Mouse (Mus musculus) right cerebral cortex, postnatal 10 days (tissue): ENCODE data around the gene Kcnn3.

ENCODE experiments used
- DNase-seq, 2 experiments: peaks; one replicate each; pipeline ENCODE4 v3.0.0; 2021; ENCODE audit warnings: low spot score in 2 of 2

Kcnn3 gene

DNA sequence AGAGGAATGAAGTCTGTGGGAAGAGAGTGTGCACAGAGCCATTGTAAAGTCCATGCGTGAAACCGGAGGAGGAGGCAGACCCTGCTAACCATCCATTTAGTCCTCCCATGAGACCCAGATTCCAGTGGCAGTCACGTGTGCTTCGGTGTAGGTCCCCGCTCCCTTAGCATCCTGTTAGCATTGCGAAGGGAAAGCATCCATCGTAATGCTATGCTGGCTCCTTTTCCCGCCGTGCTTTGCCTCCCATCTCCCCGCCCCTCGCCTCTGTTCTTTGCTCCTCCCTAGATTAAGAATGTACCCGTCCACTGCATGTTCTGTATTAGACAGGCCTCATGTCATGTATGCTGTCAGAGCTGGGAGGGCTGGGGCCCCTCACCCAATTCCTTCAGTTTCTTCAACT is 144.8 kb downstream of the Kcnn3 start:
- no peak for DNase-seq

DNA sequence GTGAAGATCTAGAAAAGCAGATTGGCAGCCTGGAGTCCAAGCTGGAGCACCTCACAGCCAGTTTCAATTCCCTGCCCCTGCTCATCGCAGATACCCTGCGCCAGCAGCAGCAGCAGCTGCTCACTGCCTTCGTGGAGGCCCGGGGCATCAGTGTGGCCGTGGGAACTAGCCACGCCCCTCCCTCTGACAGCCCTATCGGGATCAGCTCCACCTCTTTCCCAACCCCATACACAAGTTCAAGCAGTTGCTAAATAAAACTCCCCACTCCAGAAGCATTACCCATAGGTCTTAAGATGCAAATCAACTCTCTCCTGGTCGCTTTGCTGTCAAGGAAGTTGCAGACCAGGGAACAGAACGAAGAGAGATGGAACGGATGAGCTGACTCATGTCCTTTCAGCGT is 147.2 kb downstream of the Kcnn3 start:
- DNase-seq = no peak

GRCm38 (mm10) chr3:89671334-89671733 is 151.4 kb downstream of the Kcnn3 start:
- DNase-seq = no peak

DNA sequence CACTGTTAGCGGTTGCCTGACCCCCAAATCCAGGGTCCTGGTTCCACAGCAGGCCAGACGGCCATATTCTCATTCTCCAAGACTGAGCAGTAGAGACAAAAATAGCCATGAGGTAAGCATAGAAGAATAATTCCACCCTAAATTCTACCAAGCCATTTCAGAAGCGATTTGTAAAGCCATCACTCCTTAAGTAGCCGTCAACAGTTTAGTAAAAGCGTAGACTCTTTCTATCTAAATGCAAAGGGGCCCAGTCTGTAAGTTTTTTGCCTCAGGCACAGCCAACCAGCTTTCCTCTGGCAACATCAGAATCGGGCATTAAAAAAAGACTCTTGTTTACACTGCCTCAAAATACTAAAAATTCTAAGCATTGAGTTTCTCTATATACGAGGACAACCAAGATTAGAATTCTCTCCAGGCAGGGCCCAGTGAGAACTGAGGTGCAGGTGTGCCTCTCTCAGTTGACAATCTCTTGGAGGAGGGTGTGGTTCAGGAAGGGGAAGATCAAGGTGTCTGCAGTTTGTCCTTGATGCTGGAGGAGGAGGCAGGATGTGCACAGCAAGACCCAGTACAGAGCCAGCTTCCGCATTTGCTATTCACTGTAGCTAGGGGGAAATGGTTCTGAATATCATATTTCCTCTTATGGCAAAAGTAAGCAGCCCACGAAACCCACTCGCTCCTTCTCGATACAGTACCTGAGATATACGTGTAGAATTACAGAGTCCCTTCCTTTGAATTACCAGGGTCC is 152.8 kb downstream of the Kcnn3 start:
- DNase-seq = no peak

DNA sequence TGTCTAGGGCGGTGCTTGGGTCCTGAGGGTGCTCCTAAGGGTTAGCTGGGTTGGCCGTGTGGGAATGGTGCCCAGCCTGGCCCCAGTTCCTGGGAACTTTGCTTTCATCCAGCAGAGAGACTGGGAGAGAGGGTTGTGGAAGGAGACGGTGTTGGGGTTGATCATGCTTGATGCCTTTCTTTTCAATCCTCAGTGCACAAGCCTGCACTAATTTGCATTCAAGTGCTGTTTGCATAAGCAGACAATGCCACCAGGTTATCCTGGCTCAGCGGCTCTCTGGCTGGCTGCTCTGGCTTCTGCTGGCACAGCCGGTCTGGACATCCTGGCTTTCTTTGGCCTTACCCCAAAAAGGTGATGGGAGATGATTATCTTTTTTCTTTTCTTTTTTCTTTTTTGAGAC is 157.7 kb downstream of the Kcnn3 start:
- no peak for DNase-seq

DNA sequence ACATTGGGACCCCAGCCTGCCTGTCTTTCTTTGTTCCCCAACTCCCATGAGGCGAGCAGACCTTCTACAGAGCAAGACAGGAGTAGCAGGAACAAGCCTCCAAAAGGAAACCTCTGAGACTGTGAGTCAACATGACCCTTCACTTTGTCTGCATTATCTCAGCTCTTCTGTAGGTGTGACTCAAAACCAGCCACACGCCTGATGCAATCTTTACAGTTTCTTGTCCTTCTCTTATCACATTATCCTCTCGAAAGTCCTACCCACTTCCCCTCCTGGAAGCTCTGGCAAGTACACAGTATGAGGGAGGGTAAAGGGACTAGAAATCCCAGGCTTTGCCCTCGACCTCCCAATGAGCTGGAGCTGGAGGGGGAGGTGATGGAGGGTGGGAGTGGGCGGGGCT is 166.1 kb downstream of the Kcnn3 start:
- DNase-seq = no peak

DNA sequence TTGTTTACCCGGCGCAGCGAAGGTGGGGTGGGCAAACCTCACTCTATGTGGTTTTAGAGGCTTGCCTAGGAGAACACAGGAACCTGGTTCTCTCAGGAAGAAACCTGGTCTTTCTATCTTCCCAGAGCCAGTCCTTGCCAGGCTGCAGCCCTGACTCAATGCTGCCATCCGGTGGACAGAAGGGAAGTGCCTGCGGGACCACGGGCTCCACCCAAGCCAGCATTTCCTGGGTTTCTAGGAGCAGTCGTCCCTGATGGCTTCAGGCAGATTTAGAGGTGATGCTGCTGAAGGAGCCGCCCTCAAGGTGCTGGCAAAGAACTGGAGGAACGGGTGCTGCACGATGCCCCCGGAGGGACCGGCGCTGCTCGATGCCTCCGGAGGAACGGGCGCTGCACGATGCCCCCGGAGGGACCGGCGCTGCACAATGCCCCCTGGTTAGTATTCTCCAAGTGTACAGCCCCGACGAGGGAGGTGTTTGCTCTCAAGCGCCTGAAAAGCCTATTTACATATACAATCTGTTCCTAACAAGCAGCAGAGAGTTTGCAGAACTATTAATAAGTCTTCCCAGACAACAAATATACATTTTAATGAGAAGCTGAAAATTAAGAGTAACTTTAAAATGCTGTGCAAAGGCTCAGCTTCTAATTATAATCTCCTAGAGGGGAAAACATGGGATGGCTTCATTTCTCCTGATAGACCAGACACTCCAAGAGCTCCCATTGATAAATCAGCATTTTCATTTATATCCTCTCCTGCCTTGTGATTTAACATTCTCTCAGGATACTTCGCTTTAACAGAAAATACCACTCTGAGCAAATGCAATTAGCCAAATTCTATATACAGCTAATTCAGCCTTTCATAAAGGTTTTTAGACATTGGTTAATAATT is 169.0 kb downstream of the Kcnn3 start:
- DNase-seq = peak; percentile 93 to 94

DNA sequence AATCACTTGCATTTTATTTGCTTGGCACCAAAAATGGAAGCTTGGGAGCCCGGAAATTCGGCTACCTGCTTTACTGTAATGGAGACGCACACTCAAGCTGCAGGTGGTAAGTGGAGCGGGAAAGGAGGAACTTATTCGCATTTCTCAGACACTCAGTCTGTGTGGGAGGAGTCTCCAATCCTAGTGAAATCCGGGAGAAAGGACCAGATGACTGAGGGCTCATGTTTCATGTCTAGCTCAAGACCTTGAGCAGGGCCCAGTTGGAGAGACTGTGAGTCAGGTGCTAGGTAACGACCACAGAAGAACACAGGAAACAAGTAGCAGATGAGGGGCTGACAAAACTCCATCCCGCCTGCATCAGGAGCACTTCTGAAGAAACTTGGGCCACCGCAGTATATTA is 171.8 kb downstream of the Kcnn3 start:
- no peak for DNase-seq

DNA sequence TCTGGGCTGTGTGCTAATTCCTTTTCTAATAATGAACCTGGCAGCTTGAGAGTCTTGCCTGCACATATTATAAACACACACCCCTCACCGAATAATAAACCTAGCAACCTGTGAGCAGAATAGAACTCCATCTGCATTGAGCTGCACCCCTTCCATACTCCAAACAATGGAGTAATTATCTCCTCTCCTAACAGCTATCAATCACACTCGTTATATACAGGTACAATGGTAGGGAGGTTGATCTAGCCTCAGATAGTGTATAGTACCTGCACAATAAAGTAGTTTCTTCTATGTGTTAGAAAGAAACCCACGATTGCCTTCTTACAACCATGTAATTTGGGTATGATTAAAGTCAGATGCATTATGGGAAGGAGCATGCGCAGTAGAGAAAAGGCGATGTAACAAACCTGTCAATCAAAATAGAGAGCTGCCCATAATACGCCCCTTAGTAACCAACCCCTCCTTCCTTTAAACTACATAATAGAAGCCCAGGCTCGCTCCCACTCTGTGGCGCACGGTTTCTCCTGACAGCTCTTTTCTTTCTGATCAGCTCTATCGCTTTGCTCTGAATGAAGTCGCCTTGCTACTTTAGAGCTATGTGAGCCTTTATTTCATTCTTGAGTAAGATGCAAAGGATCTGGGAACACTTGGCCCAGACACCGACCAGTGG is 176.3 kb downstream of the Kcnn3 start:
- peak; percentile 57 to 71 for DNase-seq

DNA sequence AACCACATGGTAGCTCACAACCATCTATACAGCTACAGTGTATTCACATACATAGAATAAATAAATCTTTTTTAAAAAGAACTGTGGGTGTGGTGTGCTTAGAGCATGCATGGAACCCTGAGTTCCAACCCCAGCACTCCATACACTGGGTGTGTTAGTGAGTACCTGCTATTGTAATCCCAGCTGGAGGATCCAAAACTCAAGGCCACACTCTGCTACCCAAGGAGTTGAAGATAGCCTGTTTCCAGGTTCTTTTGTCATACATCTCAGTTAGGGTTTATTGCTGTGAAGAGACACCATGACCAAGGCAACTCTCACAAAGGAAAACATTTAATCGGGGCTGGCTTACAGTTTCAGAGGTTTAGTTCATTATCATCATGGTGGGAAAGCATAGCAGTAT is 179.0 kb downstream of the Kcnn3 start:
- no peak for DNase-seq

GRCm38 (mm10) chr3:89700461-89700860 is 180.5 kb downstream of the Kcnn3 start:
- DNase-seq = no peak

DNA sequence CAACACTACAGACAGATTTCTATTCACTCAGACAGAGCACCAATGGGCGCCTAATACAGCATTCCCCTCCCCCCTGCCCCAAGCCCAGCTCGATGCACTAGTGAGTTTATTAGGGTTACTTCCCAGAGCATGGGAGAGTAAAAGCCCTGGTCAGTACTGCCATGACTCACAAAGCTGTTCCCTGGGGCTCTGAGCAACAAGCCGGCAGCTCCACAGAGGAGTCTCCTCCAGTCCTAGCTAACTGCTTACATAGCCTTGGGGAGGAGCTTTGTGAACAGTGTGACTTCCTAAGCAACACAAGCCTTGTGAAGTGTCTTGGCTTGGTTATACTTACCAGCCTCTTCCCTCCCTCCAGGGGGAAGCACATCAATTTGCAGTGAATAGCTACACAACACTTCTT is 183.6 kb downstream of the Kcnn3 start:
- no peak for DNase-seq

- DNase-seq = peak in 1 of 2 experiments; percentile 50
Measured at GRCm38 (mm10) chr3:89704064-89704463, 184.1 kb downstream of the Kcnn3 start.

DNA sequence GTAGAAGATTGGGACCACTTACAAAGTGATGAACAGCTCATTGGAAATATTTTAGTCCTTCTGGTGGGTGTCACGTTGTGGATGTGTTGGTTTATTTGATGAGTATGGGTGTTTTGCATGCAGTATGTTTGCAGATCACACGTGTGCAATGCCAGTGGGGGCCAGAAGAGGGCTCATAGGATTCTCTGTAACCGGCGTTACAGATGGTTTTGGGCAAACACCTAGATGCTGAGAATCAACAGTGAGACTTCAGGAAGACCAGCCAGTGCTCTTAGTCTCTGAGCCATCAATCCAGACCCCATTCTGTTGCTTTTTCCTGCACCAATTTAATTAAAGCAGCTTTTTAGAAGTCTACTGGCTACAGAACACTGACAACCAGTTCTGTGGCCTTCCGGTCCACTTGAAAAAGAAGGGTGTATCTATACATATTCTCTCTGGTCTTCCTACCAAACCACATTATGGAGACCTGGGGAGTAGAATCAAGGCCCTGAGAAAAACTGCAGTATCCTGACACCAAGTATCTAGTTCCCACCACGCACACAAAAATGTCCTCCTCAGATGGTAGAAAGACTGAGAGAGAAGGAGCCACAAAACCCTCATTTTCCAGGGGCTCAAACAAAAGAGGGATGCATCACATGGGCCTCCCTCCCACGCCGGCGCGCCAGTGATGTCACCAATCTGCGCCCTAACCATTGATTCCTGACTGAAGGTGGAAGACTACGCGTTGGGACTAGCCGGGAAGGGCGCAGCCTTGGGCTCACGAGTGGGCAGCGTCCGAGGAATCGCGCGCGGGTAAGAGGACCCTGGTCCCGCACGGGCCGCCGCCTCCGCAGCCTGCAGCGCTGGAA is 194.6 kb downstream of the Kcnn3 start, which contains the start of gene Adar:
TSS of gene Adar (plus strand) at position 664 of the 848 bp plus-strand sequence.
- DNase-seq = peak; percentile 96 to 97

DNA sequence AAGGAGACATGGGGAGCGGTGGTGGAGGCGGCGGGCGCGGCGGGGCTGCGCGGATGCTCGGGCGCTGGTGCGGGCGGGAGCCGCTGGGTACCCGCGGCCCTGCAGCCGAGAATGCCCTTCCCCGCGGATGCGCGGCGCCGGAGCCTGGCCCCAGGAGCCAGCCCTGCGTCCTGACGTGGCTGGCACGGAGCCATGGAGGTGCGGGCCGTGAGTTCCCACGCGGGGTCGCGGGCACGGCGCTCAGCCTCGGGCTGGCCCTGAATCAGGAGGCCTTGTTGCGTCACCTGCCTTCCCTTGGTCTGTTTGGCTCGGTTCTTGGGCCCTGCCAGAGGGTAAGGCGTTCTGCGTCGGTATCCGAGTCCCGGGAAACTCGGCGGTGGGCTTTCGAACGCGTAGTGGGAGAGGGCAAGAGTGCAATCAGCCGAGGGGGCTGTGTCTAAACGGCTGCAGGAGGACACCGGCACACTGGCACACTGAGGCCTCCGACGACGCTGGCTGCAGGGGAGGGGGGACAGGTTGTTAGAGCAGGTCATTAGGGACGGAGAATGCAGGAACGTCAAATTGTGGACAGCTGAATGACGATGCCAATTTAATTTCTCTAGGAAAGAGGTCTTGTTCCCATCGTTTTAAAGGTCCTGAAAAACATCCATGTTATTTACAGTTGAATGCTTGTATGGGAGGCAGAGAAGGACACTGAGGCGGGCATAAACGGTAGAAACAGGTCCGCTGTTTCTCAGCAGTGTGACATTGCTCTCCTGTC is 195.4 kb downstream of the Kcnn3 start:
- peak; percentile 70 to 74 for DNase-seq

DNA sequence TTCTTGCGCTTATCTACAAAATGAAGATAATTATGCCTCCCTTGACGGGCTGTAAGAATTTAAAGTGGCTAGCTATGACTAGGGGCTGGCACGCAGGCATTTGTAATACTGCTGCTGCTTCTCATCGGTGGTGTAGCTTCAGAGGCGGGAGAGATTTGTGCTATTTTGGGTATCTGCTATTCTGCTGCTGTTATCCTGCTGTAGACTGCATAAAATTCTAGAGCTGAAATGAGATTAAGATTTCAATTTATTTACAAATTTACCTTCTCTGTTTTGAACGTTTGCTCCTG is 195.9 kb downstream of the Kcnn3 start:
- DNase-seq = peak in 1 of 2 experiments; percentile 58

DNA sequence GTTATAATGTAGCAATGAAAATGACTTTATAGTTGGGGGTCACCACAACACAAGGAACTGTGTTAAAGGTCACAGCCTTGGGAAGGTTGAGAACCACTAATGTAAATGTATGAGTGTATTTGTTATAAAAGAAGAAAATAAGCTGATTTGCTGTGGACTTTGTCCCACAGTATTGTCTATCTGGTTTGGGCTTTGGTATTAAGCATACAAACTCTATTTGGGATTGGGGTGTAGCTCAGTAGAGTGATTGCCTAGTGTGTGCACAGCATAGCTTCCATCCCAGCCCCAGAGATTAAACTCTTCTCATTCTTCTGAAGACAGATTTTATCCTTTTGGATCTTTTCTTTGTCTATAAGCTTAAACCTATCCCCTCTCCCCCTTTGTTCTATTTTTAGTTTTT is 202.1 kb downstream of the Kcnn3 start:
- no peak for DNase-seq

DNA sequence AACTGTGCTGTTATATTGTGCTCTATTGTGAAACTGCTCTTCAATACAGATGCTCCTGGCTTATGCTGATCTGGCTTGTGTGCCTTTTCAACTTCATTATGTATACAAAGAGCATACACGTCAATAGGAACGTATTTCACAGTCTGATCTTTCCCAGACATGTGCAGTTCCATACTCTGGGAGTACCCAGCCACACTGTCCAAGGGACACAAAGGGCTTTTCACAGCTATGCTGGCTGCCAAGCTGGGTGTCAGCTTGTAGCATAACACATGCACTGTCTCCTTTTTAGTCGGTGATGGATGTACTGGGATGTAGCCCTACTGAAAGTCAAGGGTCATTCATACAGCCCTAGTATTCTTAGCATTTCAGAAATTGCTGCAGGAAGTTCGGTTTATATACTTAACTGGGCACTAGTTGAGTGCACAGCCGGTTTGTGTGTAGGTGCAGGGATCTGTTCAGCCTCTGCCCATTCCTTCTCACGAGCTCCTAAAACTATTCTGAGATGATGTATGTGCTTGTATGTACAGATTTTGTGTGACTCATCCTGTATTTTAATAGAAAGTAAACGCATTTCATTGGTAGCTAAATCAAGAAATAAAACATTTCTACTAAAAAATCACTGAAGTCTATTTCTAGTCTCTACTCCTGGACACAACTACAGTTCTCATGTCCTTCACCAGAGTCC is 203.6 kb downstream of the Kcnn3 start:
- no peak for DNase-seq
